Mouse (Mus musculus): ENCODE data around the gene Top2a. TPM values are rescaled to one million over a fixed set of nuclear protein-coding genes. Genes with fewer than 3 reads are reported as not detected.

The Top2a gene
- polyA plus RNA-seq (2016; fragmentation: Nextera tagmentation; extraction: Ambion mirVana): 207 and 238 TPM in 2 replicates

DNA sequence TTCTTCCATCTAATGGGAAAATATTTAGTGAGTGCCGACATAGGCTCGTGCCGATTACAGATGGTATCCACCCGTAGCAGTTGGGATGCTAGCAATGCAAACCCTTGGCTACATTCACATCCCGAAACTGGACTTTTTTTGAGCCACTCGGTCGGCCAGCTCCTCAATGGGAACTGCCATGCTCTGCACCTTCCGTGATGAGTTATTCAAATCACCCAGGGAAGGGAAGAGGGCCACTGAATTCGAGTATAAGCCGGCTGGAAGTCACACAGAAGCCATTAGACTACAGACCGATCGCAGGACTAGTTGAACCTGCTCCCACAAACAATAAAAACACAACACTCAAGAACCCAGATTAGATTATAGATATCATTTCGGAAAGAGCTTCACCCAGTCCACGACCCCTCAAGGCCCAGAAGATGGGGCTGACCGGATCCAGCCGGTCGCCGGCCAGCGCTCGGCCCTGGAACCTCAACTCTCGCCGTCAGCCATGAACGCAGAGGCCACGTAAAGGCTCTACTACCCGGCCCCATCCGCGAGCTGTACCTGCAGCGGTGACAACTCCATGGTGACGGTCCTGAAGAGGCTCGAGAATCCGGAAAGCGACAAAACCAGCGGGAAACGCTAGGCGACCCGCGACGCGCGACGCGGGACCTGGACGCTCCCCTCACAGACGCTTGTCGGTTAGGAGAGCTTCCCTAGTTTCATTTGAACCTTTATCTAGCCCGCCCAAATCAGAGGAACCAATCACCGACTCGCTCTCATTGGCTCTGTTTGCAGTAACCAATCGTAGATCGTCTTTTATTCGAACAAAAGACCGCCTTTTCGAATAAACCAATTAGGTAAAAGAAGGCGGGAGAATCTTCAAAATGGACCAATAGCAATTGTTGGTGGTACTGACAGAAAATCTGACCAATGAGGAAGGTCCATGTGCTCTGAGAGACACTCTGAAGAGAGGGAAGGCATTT, at the start of gene Top2a:
Top2a (minus strand) TSS at position 690 of the 968 bp plus-strand sequence.
- no peaks in the 10 kb centered on the region for H3K9me3 ChIP-seq
- H3K27me3 ChIP-seq (ENCODE audit: insufficient read depth, poor library complexity, severe bottlenecking): no peaks in the 10 kb centered on the region
- H3K4me3 ChIP-seq: peak within 1 kb of the TSS; percentile 84
- H3K27ac ChIP-seq: peak within 1 kb of the TSS; percentile 95
- peak; percentile 97 for DNase-seq (ENCODE audit: low spot score)
- under 1% methylated on average over 54 of the region's 54 CpGs for WGBS
- H3K4me1 ChIP-seq: peaks cover 9% of the 10 kb centered on the region; the same call in 1 of the 2 replicates
- H3K36me3 ChIP-seq: peaks cover 36% of the 10 kb centered on the region

DNA sequence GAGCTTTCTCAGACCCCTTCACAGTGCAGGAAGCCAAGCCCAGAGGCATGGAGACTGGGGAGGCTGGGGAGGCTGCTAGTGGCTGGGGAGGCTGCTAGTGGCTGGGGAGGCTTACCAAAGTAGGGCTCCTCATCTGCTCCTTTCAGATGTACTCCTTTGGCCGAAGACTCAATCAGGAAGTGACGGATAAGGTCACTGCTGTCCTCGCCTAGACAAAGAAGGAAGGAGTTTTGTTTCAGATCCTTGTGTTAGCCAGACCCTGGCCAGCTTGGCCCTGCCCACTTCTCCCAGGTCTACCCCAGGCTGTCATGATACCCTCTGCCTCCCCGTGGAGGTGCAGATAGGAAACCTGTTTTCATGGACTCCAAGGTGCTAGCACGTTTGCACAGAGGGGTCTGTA, 49.8 kb upstream of the Top2a start:
- Histone ChIP-seq H3K4me1 (peaks cover 40% of the 10 kb centered on the region), H3K4me3 (no peak overlapping the region), H3K36me3 (no peaks in the 10 kb centered on the region), H3K9me3 (no peaks in the 10 kb centered on the region), H3K27me3 (ENCODE audit: insufficient read depth, poor library complexity, severe bottlenecking) (peaks cover 7% of the 10 kb centered on the region), H3K27ac (peak overlapping the region; percentile 14; the same call in 1 of the 2 replicates)
- no peak for DNase-seq (ENCODE audit: low spot score)
- 37% methylated on average over 5 of the region's 5 CpGs for WGBS

DNA sequence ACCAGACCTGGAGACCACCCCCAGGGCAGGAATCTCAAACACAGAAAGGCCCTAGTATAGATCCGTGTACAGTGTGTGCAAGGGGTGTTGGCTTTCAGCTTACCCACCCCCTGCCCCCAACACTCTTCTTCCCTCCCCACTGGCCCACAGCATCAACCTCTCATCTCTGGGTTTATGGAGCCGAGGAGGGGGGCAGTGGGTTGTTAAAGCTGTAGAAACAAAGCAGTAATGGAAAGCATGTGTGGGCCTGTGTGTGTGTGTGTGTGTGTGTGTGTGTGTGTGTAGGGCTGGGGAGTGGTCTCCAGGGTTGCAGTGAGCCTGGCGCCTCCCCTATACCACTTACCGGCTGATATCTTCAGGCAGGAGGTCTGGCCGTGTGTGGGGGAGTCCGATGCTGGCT, 47.9 kb upstream of the Top2a start:
- no peaks in the 10 kb centered on the region for H3K36me3 ChIP-seq
- no peaks in the 10 kb centered on the region for H3K9me3 ChIP-seq
- no peak overlapping the region for H3K4me3 ChIP-seq
- H3K27ac ChIP-seq: peak overlapping the region; percentile 71
- H3K27me3 ChIP-seq (ENCODE audit: insufficient read depth, poor library complexity, severe bottlenecking): peaks cover 7% of the 10 kb centered on the region
- 16% methylated on average over 6 of the region's 6 CpGs for WGBS
- peaks cover 40% of the 10 kb centered on the region for H3K4me1 ChIP-seq
- DNase-seq (ENCODE audit: low spot score): no peak

DNA sequence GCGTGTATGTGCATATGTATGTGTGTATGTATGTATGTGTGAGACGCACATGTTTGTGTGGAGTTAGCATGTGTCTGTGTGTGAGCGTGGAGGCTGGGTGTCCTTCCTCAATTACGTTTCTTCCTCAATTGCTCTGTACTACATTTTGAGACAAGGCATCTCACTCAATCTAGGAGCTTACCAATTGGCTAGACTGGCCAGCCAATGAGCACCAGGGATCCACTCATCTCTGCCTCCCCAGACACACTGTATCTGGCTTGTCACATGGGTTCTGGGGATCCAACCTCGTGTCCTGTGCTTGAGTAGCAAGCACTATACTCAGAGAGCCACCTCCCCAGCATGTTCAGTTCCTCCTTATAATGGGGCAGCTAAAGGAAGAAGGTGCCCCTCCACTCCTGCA, 44.5 kb upstream of the Top2a start:
- H3K27me3 ChIP-seq (ENCODE audit: insufficient read depth, poor library complexity, severe bottlenecking): peaks cover 7% of the 10 kb centered on the region
- WGBS: 76% methylated on average over 5 of the region's 5 CpGs
- H3K27ac ChIP-seq: no peak overlapping the region
- no peak overlapping the region for H3K4me3 ChIP-seq
- no peaks in the 10 kb centered on the region for H3K36me3 ChIP-seq
- no peak for DNase-seq (ENCODE audit: low spot score)
- no peaks in the 10 kb centered on the region for H3K9me3 ChIP-seq
- H3K4me1 ChIP-seq: peaks cover 37% of the 10 kb centered on the region

GRCm38 (mm10) chr11:99067591-99067990, 43.6 kb upstream of the Top2a start:
- no peak for DNase-seq (ENCODE audit: low spot score)
- 86% methylated on average over 8 of the region's 8 CpGs for WGBS
- no peaks in the 10 kb centered on the region for H3K36me3 ChIP-seq
- no peaks in the 10 kb centered on the region for H3K9me3 ChIP-seq
- H3K27ac ChIP-seq: no peak overlapping the region
- peaks cover 42% of the 10 kb centered on the region for H3K4me1 ChIP-seq
- H3K4me3 ChIP-seq: no peak overlapping the region
- H3K27me3 ChIP-seq (ENCODE audit: insufficient read depth, poor library complexity, severe bottlenecking): peaks cover 7% of the 10 kb centered on the region

DNA sequence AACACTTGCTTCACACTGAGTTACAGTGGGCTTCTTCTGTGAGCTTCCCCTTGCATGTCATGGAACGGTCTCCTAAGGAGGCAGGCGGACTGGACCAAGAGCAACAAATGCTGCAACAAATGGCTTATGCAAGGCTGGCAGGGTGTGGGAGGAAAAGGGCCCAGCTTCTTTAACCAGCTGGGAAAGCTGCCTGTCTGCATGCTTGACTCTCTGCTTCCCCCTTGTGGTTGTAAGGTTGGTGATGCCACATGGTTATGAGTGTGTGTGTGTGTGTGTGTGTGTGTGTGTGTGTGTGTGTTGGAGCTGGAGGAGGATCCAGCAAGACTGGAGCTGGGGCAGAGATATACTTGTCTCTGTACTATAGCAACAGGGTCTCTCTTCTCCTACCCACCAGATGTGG, 42.0 kb upstream of the Top2a start:
- Histone ChIP-seq H3K9me3 (no peaks in the 10 kb centered on the region), H3K36me3 (no peaks in the 10 kb centered on the region), H3K4me1 (peaks cover 26% of the 10 kb centered on the region), H3K27ac (peak overlapping the region; percentile 47), H3K4me3 (no peak overlapping the region; the same call in 1 of the 2 replicates), H3K27me3 (ENCODE audit: insufficient read depth, poor library complexity, severe bottlenecking) (peaks cover 7% of the 10 kb centered on the region)
- peak; percentile 94 for DNase-seq (ENCODE audit: low spot score)
- WGBS: 20% methylated on average over 2 of the region's 2 CpGs

DNA sequence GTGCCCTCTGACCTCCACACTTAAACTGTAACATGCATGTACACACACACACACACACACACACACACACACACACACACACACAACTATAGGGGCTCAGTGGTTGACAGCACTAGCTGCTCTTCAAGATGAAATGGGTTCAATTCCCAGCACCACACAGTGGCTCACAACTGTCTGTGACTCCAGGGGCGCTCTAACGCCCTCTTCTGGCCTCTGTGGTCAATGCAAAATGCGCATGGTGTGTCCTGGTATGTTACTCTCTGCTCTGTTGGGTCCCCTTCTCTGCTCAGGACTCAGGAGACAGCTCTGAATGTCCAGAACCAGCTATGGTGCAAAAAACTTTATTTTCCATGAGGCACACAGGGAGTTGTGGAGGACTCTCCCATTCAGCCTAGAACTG, 41.4 kb upstream of the Top2a start:
- no peaks in the 10 kb centered on the region for H3K9me3 ChIP-seq
- no peaks in the 10 kb centered on the region for H3K36me3 ChIP-seq
- peaks cover 7% of the 10 kb centered on the region for H3K27me3 ChIP-seq (ENCODE audit: insufficient read depth, poor library complexity, severe bottlenecking)
- 72% methylated on average over 3 of the region's 3 CpGs for WGBS
- no peak overlapping the region for H3K4me3 ChIP-seq
- DNase-seq (ENCODE audit: low spot score): no peak
- peaks cover 28% of the 10 kb centered on the region for H3K4me1 ChIP-seq
- H3K27ac ChIP-seq: peak overlapping the region; percentile 47

DNA sequence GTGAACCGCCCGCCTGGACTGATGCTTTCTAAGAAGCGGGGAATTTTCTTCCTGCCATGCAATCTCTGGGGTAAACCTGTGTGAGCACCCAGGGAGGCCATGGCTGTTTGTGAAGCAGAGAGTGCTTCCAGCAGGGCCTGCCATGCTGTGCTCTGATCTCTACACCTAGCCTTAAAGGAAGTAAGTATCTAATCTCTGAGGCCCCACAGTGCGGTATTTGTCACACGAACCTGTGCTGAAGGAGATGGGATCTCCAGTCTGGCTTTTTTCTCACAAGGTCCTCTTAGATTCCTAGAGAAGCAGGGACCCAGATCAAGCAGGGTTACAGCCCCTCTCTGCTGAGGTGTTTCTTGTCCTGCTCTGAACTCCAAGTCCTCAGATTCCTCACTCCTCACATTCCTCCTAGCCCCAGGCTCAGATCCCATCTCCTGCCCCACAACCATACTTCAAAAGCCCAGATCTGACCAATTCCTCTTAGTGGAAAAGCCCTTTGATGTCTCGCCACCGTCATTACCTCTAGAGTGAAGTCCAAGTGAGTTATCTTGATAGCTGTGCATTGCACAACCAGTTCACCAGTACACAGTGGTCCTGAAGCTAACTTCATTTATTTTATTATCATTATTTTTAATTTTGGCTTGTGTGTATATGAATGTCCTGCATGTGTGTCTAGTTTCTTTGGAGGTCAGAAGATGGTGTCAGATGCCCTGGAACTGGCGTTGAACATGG, 39.6 kb upstream of the Top2a start:
- 0 out of 2 replicates have a peak, but pooled peaks cover 7% of the 10 kb centered on the region for H3K27me3 ChIP-seq (ENCODE audit: insufficient read depth, poor library complexity, severe bottlenecking)
- no peak for DNase-seq (ENCODE audit: low spot score)
- H3K36me3 ChIP-seq: no peaks in the 10 kb centered on the region
- H3K4me3 ChIP-seq: no peak overlapping the region
- peak overlapping the region; percentile 60 for H3K27ac ChIP-seq
- peaks cover 30% of the 10 kb centered on the region for H3K4me1 ChIP-seq
- H3K9me3 ChIP-seq: 0 out of 2 replicates have a peak, but pooled peaks cover 3% of the 10 kb centered on the region
- WGBS: 24% methylated on average over 8 of the region's 8 CpGs

DNA sequence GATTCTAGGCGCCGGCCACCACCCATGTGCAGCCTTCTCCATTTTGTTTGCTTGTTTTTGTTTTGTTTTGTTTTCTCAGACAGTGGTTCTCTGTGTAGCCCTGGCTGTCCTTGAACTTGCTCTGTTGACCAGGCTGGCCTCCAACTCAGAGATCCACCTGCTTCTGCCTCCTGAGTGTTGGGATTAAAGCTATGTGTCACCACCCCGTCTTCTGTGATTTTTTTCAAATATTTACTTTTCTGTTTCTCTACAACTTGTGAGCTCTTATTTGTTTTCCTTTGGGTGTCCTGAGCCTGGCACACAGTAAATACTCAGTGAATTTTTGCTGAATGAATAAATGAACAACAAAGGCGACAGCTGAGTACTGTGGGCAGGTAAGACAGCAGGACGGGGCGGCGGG, 38.7 kb upstream of the Top2a start:
- 73% methylated on average over 7 of the region's 7 CpGs for WGBS
- Histone ChIP-seq H3K4me1 (peaks cover 30% of the 10 kb centered on the region), H3K27ac (peak overlapping the region; percentile 60; the same call in 1 of the 2 replicates)

DNA sequence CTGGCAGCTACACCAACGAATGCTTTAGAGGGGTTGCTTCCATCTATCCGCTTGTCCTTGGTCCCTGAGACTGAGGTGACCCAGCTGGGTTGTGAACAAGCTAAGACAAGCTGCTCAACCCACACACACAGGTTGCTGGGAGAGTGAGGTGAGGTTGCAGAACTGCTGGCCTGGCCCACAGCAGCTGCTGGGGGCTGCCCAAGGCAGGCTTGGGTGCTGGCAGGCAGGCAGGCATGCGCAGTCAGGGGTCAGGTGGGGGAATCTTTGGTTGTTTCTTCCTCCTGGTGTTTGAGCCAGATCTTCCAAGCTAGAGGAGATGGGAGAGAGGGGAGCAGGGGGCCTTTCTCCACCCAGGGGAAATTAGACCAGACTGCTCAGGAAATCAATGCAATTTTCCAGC, 36.4 kb upstream of the Top2a start:
- Histone ChIP-seq H3K27ac (0 out of 2 replicates have a peak overlapping the region, but pooled peaks have one; percentile 38), H3K4me3 (no peak overlapping the region)
- WGBS: 76% methylated on average over 3 of the region's 3 CpGs

More for the DNA sequence above, 38.7 kb upstream of the Top2a start:
- Histone ChIP-seq H3K4me3 (no peak overlapping the region), H3K9me3 (0 out of 2 replicates have a peak, but pooled peaks cover 3% of the 10 kb centered on the region), H3K36me3 (no peaks in the 10 kb centered on the region), H3K27me3 (ENCODE audit: insufficient read depth, poor library complexity, severe bottlenecking) (0 out of 2 replicates have a peak, but pooled peaks cover 7% of the 10 kb centered on the region)
- DNase-seq (ENCODE audit: low spot score): no peak

DNA sequence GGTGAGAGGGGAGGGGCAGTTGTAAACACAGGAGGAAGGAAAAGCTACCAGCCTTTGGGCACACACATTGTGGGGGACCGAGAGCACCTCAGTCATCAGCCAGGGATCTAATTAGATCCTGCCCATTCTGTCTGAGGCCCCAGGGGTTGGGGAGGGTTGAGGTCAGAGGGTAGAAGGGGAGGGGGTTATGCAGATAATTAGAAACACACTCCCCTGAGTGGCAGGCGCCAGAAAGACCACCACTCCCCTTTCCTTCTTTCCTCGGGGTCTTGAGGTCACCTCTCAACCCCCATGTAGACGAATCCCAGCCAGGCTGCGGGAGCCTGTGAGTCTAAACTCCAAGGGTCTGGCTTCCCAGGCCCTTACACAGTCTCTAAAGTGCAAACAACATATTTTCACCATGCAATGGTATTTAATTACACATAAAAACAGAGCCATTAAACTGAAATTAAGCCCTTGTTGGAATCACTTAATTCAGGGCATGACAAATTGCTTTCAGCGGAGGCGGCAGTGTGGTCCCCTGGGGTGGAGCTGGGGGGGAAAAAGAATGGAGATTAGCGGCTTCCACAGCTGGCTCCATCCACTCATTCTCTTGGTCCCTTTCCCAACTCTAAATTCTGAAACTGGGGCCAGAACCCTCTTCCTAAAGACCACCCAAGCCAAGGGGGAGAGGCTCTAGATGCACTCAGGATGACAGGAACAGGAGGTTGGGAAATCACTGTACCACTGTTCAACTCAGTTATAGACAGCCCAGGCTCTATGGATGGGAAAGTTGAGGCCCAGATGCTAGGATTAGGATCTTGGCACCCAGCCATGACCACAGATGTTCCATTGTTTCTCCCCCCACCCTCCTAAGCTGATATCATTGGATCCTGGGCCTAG, 31.8 kb upstream of the Top2a start:
- peaks cover 28% of the 10 kb centered on the region for H3K4me1 ChIP-seq
- WGBS: 22% methylated on average over 8 of the region's 8 CpGs

More for the DNA sequence above, 36.4 kb upstream of the Top2a start:
- Histone ChIP-seq H3K4me1 (peaks cover 31% of the 10 kb centered on the region), H3K27me3 (ENCODE audit: insufficient read depth, poor library complexity, severe bottlenecking) (0 out of 2 replicates have a peak, but pooled peaks cover 7% of the 10 kb centered on the region), H3K9me3 (0 out of 2 replicates have a peak, but pooled peaks cover 3% of the 10 kb centered on the region), H3K36me3 (no peaks in the 10 kb centered on the region)
- no peak for DNase-seq (ENCODE audit: low spot score)

GRCm38 (mm10) chr11:99055143-99055542, 31.2 kb upstream of the Top2a start:
- no peak overlapping the region for H3K4me3 ChIP-seq
- WGBS: 32% methylated on average over 4 of the region's 4 CpGs
- peaks cover 27% of the 10 kb centered on the region for H3K36me3 ChIP-seq
- DNase-seq (ENCODE audit: low spot score): no peak
- 0 out of 2 replicates have a peak, but pooled peaks cover 7% of the 10 kb centered on the region for H3K27me3 ChIP-seq (ENCODE audit: insufficient read depth, poor library complexity, severe bottlenecking)
- H3K27ac ChIP-seq: peak overlapping the region; percentile 24
- 0 out of 2 replicates have a peak, but pooled peaks cover 3% of the 10 kb centered on the region for H3K9me3 ChIP-seq
- H3K4me1 ChIP-seq: peaks cover 24% of the 10 kb centered on the region

More for the DNA sequence above, 31.8 kb upstream of the Top2a start:
- peak overlapping the region; percentile 24 for H3K27ac ChIP-seq
- 0 out of 2 replicates have a peak, but pooled peaks cover 3% of the 10 kb centered on the region for H3K9me3 ChIP-seq
- peaks cover 22% of the 10 kb centered on the region for H3K36me3 ChIP-seq
- H3K4me3 ChIP-seq: no peak overlapping the region
- 0 out of 2 replicates have a peak, but pooled peaks cover 7% of the 10 kb centered on the region for H3K27me3 ChIP-seq (ENCODE audit: insufficient read depth, poor library complexity, severe bottlenecking)
- DNase-seq (ENCODE audit: low spot score): no peak
